Mouse (Mus musculus): Measurements from ENCODE around the gene Tmem38b.

DNA sequence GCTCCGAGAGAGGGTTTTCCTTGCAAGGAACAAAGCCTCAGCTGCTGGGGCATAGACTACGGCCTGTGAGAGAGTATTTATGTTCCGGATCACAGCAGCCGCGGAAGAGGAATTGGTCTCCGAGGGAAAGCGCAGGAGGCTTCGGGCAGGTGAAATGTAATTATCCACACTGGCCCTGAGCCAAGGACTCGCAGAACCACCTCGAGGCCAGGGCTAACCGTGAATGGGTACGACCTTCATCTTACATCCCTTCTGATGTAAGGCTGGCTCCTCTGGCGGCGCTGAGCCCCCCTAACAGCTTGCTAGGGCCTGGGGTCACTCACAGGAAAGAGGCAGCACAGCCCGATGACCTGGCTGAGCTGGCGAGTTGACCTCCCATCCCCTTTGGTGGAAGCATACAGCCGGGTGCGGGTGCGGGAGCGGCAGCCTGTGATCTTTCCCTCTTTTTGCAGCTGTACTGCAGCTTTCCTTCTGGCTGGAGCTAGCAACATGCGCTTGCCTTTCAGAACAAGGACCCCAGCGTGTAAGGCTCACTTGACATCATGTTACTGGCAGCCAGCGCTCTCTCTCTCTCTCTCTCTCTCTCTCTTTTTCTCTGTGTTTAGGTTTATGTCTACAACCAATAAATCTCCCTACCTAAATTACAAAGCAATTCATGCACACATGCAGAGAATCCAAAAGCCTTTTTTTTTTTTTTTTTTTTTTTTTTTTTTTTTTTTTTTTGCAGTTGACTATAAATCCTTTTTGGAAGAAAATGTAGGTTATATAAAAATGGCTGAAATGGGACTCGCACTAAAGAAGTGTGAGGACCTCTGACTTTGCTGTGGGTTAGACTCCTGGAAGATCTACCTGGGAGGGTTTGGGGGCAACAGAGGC is 52.9 kb downstream of the Tmem38b start:
- TF ChIP-seq POLR2A (IDR thresholded peaks at IDR 0.05; ENCODE audit: control insufficient read depth, extremely low read depth, insufficient read depth, low read length, poor library complexity): no peak
- no peak for TF ChIP-seq CTCF (IDR thresholded peaks at IDR 0.05; ENCODE audit: borderline replicate concordance, control insufficient read depth, extremely low read depth, insufficient read depth, low read length, poor library complexity)

Data from thymus, adult 2 months (tissue).